Mouse (Mus musculus) kidney, embryonic 16.5 days (tissue): ENCODE measurements around the gene Adh6a. TPM values are rescaled to one million over a fixed set of nuclear protein-coding genes. Genes with fewer than 3 reads are reported as not detected.

Source experiments
- ATAC-seq: fragments of 200-750 bp; cut with Nextera tagmentation; 2 replicates; pipeline ENCODE4 v1.8.0; 2017; ENCODE audit warnings: moderate TSS enrichment; ENCODE audit not compliant: low FRiP score, low TSS enrichment
- H3K27ac ChIP-seq: fragments of 300-500 bp; sonication (generic); 2 replicates; pipeline ENCODE4 v1.5.1; 2014; ENCODE audit warnings: low read length
- H3K27me3 ChIP-seq: fragments of 300-500 bp; sonication (generic); 2 replicates; pipeline ENCODE4 v1.6.1; 2014; ENCODE audit warnings: low read length, control low read depth, mixed read lengths; ENCODE audit not compliant: insufficient read depth
- H3K36me3 ChIP-seq: fragments of 300-500 bp; sonication (generic); 2 replicates; pipeline ENCODE4 v1.6.1; 2014; ENCODE audit warnings: low read length, control low read depth, mixed read lengths; ENCODE audit not compliant: insufficient read depth
- H3K4me1 ChIP-seq: fragments of 300-500 bp; sonication (generic); 2 replicates; pipeline ENCODE4 v1.6.1; 2014; ENCODE audit warnings: low read length, control low read depth, mixed read lengths; ENCODE audit not compliant: insufficient read depth
- H3K4me2 ChIP-seq: fragments of 300-500 bp; sonication (generic); replicated peaks from 2 replicates; pipeline ENCODE4 v1.6.1; 2014; ENCODE audit warnings: low read depth, low read length
- H3K4me3 ChIP-seq: fragments of 300-500 bp; sonication (generic); 2 replicates; pipeline ENCODE4 v1.5.1; 2014; ENCODE audit warnings: mild to moderate bottlenecking, low read length
- H3K9ac ChIP-seq: fragments of 300-500 bp; sonication (generic); replicated peaks from 2 replicates; pipeline ENCODE4 v1.6.1; 2014; ENCODE audit warnings: low read length
- H3K9me3 ChIP-seq: fragments of 300-500 bp; sonication (generic); 2 replicates; pipeline ENCODE4 v1.6.1; 2016; ENCODE audit warnings: low read length, control low read depth
- WGBS: fragments of 180-500 bp; shearing (Covaris S2); extraction: QIAGEN DNeasy Blood & Tissue Kit; methylation state at CpG from one replicate; pipeline ENCODE4 v1.1.7; 2014; 5-methylcytosine and 5-hydroxymethylcytosine counted together
- polyA plus RNA-seq: library from polyadenylated mRNA; unstranded; fragments of >200 nt; fragmentation: Nextera tagmentation; extraction: Ambion mirVana; gene quantifications from 2 replicates; pipeline ENCODE4 v1.2.1, GENCODE M21; 2015

The Adh6a gene
- polyA plus RNA-seq = 0.17 TPM in 1 of 2 replicates, not detected in the other

DNA sequence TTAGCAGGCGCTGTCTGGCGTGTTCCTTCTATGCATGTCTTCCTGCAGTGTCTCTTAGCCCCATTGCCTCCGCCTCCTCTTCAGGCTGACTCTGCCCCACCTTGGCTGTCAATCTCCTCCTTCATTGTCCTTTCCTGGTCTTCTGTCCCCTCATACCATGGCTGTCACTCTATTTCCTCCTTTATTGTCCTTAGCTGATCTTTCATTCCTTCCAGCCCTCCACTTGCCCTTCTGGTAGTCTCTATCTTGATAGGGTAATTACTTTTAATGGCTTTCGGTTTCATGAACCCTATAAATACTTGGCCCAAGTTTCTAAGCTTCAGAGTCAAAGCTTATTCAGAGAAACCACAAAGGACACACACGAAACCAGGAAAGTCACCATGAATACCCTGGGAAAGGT lies at the start of gene Adh6a:
Adh6a (plus strand) TSS at position 322 of the 400 bp plus-strand sequence.
- no peaks in the 10 kb centered on the region for H3K27me3 ChIP-seq
- no peak within 1 kb of the TSS for H3K9ac ChIP-seq
- no peaks in the 10 kb centered on the region for H3K4me1 ChIP-seq
- H3K27ac ChIP-seq = no peak within 1 kb of the TSS
- no peaks in the 10 kb centered on the region for H3K36me3 ChIP-seq
- 83% methylated on average over 5 of the region's 5 CpGs for WGBS
- H3K9me3 ChIP-seq = no peaks in the 10 kb centered on the region
- ATAC-seq = no peak
- no peak within 1 kb of the TSS for H3K4me2 ChIP-seq
- H3K4me3 ChIP-seq = no peak within 1 kb of the TSS

DNA sequence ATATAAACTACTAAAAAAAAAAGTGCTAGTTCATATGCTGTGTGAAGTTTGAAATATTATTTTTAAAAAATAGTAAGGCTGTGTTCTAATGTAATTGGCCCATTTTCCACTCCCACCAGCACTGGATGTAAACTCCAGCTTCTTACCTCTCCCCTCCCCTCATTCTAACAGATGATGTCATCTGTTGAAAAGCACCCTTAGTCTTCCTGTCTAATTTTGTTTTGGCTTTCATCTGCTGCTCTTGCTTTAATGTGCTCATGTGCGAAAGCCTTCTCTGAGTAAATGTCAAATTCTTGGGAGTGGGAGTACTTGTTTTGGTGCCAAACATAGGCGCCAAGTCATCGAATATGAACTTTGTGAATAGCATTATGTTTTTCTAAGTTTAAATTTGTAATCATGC lies 48.4 kb upstream of the Adh6a start:
- ATAC-seq = no peak

DNA sequence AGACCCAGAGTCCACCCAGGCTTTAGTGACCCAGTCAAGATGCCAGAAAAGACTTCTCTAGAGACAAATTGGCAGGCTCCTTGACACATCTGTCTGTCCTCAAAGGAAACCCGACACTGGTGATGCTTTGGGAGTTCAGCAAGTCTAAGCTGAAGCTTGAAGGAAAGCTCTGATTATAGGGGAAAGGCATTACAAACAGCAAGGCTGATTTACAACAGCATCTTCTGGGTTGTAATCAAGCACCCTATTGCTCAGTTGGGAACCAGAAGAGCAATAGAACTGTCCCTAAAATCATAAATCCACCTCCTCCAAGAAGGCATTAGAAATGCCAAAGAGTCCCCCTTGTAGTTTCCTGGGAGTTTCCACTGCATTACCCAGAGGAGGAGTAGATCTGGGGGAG lies 42.6 kb upstream of the Adh6a start:
- Histone ChIP-seq H3K27me3 (no peaks in the 10 kb centered on the region), H3K27ac (no peak overlapping the region), H3K9ac (no peak overlapping the region), H3K36me3 (no peaks in the 10 kb centered on the region), H3K9me3 (no peaks in the 10 kb centered on the region), H3K4me1 (peaks cover 12% of the 10 kb centered on the region; the same call in 1 of the 2 replicates), H3K4me2 (no peak overlapping the region), H3K4me3 (no peak overlapping the region)
- 3% methylated on average over 1 of the region's 1 CpGs for WGBS
- peak; percentile 85 for ATAC-seq

More for the DNA sequence above, 48.4 kb upstream of the Adh6a start:
- H3K27me3 ChIP-seq = no peaks in the 10 kb centered on the region
- no peak overlapping the region for H3K4me2 ChIP-seq
- H3K36me3 ChIP-seq = no peaks in the 10 kb centered on the region
- WGBS = 54% methylated on average over 3 of the region's 3 CpGs
- H3K9ac ChIP-seq = no peak overlapping the region
- H3K27ac ChIP-seq = no peak overlapping the region
- H3K4me3 ChIP-seq = no peak overlapping the region
- H3K4me1 ChIP-seq = peaks cover 17% of the 10 kb centered on the region; the same call in 1 of the 2 replicates
- no peaks in the 10 kb centered on the region for H3K9me3 ChIP-seq

DNA sequence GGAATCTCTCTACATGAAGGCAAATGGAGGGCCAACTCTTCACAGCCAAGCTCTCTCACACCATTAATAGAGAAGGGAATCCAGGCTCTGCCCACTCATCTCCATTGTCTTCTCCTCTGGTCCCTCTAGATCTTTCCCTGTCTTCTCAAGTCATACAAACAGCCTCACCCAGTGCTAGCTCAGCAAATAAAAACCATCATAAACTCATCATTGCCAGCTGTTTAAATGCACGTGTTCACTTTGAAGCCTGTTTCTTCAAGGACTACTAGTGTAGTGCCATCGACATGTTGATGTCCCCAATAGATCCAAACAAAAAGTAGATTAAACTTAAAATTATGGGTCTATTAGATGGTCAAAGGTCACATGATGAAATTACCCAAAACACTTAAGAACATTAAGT lies 41.8 kb upstream of the Adh6a start:
- Histone ChIP-seq H3K27ac (no peak overlapping the region), H3K9ac (no peak overlapping the region), H3K4me3 (no peak overlapping the region), H3K36me3 (no peaks in the 10 kb centered on the region), H3K27me3 (no peaks in the 10 kb centered on the region), H3K9me3 (no peaks in the 10 kb centered on the region), H3K4me2 (no peak overlapping the region), H3K4me1 (peaks cover 12% of the 10 kb centered on the region; the same call in 1 of the 2 replicates)
- no peak for ATAC-seq
- 39% methylated on average over 2 of the region's 2 CpGs for WGBS

DNA sequence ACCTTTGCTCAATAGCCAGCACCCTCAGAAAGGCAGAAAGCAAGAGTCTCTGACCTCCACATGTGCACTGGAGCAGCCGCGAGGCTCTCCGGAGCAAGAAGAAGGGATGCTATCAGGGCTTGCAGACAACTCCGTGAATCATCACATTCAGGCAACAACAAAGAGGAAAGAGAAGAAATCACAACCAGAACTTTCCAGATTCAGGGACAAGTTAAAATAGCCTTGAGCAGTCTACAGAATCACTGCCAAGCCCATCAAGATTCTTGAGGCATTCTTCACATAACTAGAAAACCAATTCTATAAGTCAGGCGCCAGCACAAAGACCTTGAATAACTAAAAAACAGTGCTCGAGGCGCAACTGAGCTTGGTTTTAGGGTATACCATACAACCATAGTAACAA lies 40.0 kb upstream of the Adh6a start:
- Histone ChIP-seq H3K4me2 (no peak overlapping the region), H3K27me3 (no peaks in the 10 kb centered on the region), H3K9me3 (no peaks in the 10 kb centered on the region), H3K36me3 (no peaks in the 10 kb centered on the region), H3K9ac (no peak overlapping the region), H3K27ac (no peak overlapping the region), H3K4me1 (peaks cover 21% of the 10 kb centered on the region), H3K4me3 (no peak overlapping the region)
- ATAC-seq = no peak
- WGBS = 69% methylated on average over 7 of the region's 7 CpGs

DNA sequence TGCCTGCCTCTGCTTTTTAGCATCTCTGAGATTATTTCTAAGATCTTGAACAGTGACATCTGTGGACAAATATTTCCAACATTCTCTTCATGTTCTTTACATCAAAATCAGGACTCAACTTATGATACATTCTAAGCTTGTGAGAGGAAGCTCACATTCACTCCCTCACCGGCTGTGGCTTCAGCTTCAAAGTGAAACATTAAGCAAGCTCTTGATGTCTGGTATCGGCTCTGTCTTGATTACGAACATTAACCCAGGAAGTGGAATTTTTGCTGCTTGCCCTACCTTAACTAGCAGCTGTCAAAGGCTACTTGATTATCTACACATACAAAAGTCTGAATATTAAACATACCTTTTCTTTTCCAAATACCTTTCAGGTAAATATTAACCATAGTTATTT lies 38.0 kb upstream of the Adh6a start:
- Histone ChIP-seq H3K9me3 (no peaks in the 10 kb centered on the region), H3K9ac (no peak overlapping the region; the same call in 1 of the 2 replicates), H3K27ac (peak overlapping the region; percentile 20), H3K36me3 (no peaks in the 10 kb centered on the region), H3K4me1 (peaks cover 21% of the 10 kb centered on the region), H3K4me3 (no peak overlapping the region), H3K27me3 (no peaks in the 10 kb centered on the region), H3K4me2 (no peak overlapping the region)
- no peak for ATAC-seq
- 54% methylated on average over 3 of the region's 3 CpGs for WGBS

DNA sequence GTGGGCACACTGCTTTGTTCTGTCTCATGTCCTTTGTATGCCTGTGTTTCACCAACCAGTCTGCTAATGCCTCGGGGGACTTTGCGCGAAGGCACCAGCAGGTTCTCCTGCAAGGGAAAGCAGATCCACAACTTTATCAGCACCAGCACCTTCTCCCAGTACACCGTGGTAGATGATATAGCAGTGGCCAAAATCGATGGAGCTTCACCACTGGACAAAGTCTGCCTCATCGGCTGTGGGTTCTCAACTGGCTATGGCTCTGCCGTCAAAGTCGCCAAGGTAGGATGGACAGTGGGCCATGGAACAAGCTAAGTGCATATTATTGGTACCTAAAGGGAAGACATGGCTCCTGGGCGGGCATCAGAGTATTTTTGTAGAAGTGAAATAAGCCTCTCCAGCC lies 30.5 kb upstream of the Adh6a start:
- no peaks in the 10 kb centered on the region for H3K36me3 ChIP-seq
- no peak for ATAC-seq
- no peaks in the 10 kb centered on the region for H3K27me3 ChIP-seq
- H3K9ac ChIP-seq = no peak overlapping the region
- no peaks in the 10 kb centered on the region for H3K9me3 ChIP-seq
- H3K4me3 ChIP-seq = no peak overlapping the region
- H3K4me1 ChIP-seq = peaks cover 1% of the 10 kb centered on the region; the same call in 1 of the 2 replicates
- H3K27ac ChIP-seq = no peak overlapping the region
- 91% methylated on average over 9 of the region's 9 CpGs for WGBS
- H3K4me2 ChIP-seq = no peak overlapping the region

DNA sequence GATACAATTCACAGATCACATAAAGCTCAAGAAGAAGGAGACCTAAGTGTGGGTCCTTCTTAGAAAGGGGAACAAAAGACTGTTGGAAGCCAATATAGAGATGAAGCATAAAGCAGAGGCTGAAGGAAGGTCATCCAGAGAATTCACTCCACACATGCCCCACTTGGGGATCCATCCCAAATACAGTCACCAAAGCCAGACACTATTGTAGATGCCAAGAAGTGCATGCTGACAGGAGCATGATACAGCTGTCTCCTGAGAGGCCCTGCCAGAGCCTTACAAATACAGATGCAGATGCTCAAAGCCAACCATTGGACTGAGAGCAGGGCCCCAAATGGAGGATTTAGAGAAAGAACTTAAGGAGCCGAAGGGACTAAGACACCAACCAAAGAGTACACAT lies 29.3 kb upstream of the Adh6a start:
- Histone ChIP-seq H3K9ac (no peak overlapping the region), H3K4me2 (no peak overlapping the region), H3K4me1 (no peaks in the 10 kb centered on the region), H3K27ac (no peak overlapping the region), H3K9me3 (no peaks in the 10 kb centered on the region), H3K27me3 (no peaks in the 10 kb centered on the region), H3K4me3 (no peak overlapping the region), H3K36me3 (no peaks in the 10 kb centered on the region)
- WGBS = 90% methylated on average over 1 of the region's 1 CpGs
- ATAC-seq = no peak

DNA sequence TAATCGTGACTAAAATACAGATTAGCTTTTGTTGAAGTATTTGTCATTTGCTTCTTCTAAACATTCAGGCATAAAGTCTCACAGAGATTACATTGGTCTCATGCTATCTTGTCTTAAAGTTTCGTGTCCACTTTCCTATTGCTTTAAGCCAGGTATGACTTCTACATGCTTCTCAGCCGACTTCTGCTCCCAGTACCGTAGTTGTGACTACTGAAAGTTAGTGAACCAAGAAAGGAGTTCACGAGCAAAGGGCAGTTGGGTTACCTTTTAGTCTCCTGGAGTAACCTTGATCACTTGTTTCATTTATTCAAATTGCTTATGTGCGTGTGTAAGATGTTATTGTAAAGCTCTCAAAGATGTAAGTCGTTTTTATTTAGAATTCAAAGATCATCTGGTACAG lies 27.1 kb upstream of the Adh6a start:
- H3K9me3 ChIP-seq = no peaks in the 10 kb centered on the region
- no peaks in the 10 kb centered on the region for H3K36me3 ChIP-seq
- H3K4me1 ChIP-seq = peaks cover 5% of the 10 kb centered on the region
- no peak for ATAC-seq
- no peak overlapping the region for H3K4me2 ChIP-seq
- no peaks in the 10 kb centered on the region for H3K27me3 ChIP-seq
- H3K27ac ChIP-seq = no peak overlapping the region
- no peak overlapping the region for H3K4me3 ChIP-seq
- WGBS = 81% methylated on average over 7 of the region's 7 CpGs
- H3K9ac ChIP-seq = no peak overlapping the region

DNA sequence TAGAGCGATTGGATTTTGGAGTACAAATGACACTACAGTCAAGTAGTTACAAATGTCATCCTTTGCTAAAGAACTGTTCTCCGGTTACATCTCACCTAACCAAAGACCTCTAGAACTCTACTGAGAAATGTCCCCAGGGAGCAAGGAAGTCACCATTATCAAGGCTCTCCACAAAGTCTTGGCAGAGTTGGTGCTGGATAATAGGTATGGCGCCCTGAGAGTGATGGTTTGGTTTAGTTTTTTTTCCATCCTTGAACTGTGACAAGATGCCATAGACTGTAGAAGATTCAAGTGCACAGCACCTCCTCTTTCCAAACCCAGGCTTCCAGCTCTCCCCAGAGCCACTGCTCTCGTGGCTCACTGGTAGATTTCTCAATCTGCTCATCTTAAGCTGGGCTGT lies 25.4 kb upstream of the Adh6a start:
- peaks cover 6% of the 10 kb centered on the region for H3K4me1 ChIP-seq
- no peak overlapping the region for H3K4me2 ChIP-seq
- H3K4me3 ChIP-seq = no peak overlapping the region
- H3K9ac ChIP-seq = no peak overlapping the region
- no peaks in the 10 kb centered on the region for H3K9me3 ChIP-seq
- no peaks in the 10 kb centered on the region for H3K27me3 ChIP-seq
- 85% methylated on average over 4 of the region's 4 CpGs for WGBS
- H3K36me3 ChIP-seq = no peaks in the 10 kb centered on the region
- no peak for ATAC-seq
- H3K27ac ChIP-seq = no peak overlapping the region
